Mouse (Mus musculus) bone marrow macrophage, adult 2 months (primary cell): Measurements from ENCODE around the gene Reps2.

Experiments
- CTCF ChIP-seq: IDR thresholded peaks from 2 replicates; pipeline ENCODE4 v1.5.1; 2012; ENCODE audit warnings: low read depth, mild to moderate bottlenecking, low read length, moderate library complexity
- POLR2A ChIP-seq: IDR thresholded peaks from 2 replicates; pipeline ENCODE4 v1.6.1; 2012; ENCODE audit warnings: mild to moderate bottlenecking, low read depth, low read length, borderline replicate concordance

DNA sequence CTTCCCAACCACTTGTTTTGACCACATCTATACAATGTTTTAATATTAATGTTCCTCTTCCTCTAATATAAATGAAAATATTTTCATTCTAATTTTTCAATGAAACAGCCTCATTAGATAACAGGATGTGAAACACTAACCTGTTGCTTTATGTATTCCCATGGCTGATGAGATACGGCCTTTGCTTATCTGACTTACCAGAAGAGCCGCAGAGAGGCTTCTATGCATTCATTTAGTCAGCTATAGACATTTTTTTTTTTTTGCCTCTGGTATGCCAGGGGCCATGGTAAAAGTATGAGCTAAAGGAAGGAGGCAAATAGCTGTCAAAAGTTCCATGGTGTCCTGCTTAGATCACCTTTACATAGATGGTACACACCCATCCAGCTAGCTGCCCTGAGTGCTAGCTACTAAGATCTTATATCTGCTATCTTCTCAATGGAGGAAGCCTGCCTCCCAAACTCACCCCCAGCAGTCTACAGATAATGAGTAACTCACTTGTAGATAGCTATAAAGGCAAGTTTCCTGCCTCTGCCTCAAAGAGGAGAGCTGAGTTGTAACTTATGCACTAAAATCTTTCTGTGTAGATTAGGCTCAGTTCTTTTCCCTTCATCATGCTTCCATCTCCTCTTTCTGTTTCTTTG is 196.7 kb downstream of the Reps2 start:
- TF ChIP-seq CTCF (no peak), POLR2A (no peak)
